Comparison of ENCODE assay signal across 13 mouse cellular contexts in the genomic region with DNA sequence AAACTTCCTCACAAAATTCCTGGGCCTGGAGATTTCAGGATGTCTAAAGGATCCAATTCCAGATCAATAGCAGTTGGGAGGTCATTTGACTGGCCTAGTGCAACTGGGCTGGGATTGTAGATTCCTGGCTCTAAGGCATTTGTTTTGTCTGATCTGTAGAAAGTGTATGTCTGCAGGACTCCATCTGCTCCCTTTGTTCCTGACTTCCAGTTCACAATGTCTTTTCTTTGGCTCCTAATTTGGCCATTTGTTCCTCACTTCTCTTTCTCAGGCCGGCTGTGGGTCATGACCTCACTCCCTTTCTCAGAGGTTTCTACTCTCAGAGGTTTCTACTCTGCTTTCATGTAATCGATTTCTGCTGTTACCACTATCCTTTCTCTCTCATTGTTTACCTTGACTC.
DNase-seq lines count a peak whose midpoint lies in the region.
"Had no signal": no experiment of that assay in that cellular context is flagged by ENCODE, and none has a peak within 500 bp of the region (broad histone marks: within the 10 kb centered on the region; RNA-seq: fewer than 3 reads in every experiment).

No protein-coding gene starts in this region.

- peak; percentile 8 for DNase-seq in embryo, embryonic 10.5 days (ENCODE audit: low spot score)
- DNase-seq in embryo, embryonic 9.5 days (ENCODE audit: extremely low spot score): no peak
- DNase-seq in R1 (ENCODE audit: low read depth, low spot score): peak; percentile 58
- no peak for DNase-seq in cerebellum, postnatal 10 days
- DNase-seq in right cerebral cortex, adult 2 months (ENCODE audit: low spot score in 2 of 2): no peak
- DNase-seq: adrenal gland, adult 8-10 months; adrenal gland, postnatal 14 days; adrenal gland, postnatal 36 days; cerebellum, adult 11-12 months; cerebellum, adult 2 months; cerebellum, adult 9-10 months; cerebellum, postnatal 14 days; cerebellum, postnatal 36 days had no signal

Comparison
In these comparisons a context has a peak if more than half of its experiments do, and no peak if none do; other contexts are left out.
1. DNase-seq: peak in embryo, embryonic 10.5 days (single experiment) and R1 (single experiment); none in embryo, embryonic 9.5 days (single experiment), cerebellum, postnatal 10 days (0 of 2) and right cerebral cortex, adult 2 months (0 of 2).